Comparison of ENCODE assay signal across 1 mouse cellular context in genomic region chrX:37903727-37904126, GRCm38 (mm10).
TF ChIP-seq lines count a peak whose summit lies in the region.

No protein-coding gene starts in this region.

TF ChIP-seq in CH12.LX, 34 proteins besides CTCF, POLR2A, EP300 and RAD21 (continued from another document):
- TF ChIP-seq ZNF384 (IDR thresholded peaks at IDR 0.05; ENCODE audit: low read depth, low read length) (no peak), NELFE (IDR thresholded peaks at IDR 0.05; ENCODE audit: low read depth, low read length) (no peak), GABPA (IDR thresholded peaks at IDR 0.05; ENCODE audit: insufficient replicate concordance, low read depth, low read length) (no peak), TBP (conservative IDR thresholded peaks at IDR 0.05; ENCODE audit: low read depth, low read length) (no peak), KAT2A (IDR thresholded peaks at IDR 0.05; ENCODE audit: insufficient replicate concordance, low read length) (no peak), MYC (IDR thresholded peaks at IDR 0.05; ENCODE audit: low read depth, low read length) (no peak), MAX (IDR thresholded peaks at IDR 0.05; ENCODE audit: low read length) (no peak), MEF2A (IDR thresholded peaks at IDR 0.05; ENCODE audit: borderline replicate concordance, low read depth, low read length) (no peak), RCOR1 (conservative IDR thresholded peaks at IDR 0.05; ENCODE audit: low read depth, low read length) (no peak)
